Mouse (Mus musculus) midbrain, embryonic 15.5 days (tissue): ENCODE measurements around the gene Ctnnbl1. TPM values are rescaled to one million over a fixed set of nuclear protein-coding genes. Genes with fewer than 3 reads are reported as not detected.
A peak's percentile ranks its signal among the peaks of the same experiment; 100 is the strongest.

Experiments used
- ATAC-seq: fragments of 200-750 bp; cut with Nextera tagmentation; replicated peaks from 2 replicates; pipeline ENCODE4 v1.8.0; 2017; ENCODE audit warnings: moderate TSS enrichment
- H3K27ac ChIP-seq: fragments of 300-500 bp; sonication (generic); 2 replicates; pipeline ENCODE4 v1.5.1; 2015; ENCODE audit warnings: mild to moderate bottlenecking, inconsistent platforms
- H3K27me3 ChIP-seq: fragments of 300-500 bp; sonication (generic); replicated peaks from 2 replicates; pipeline ENCODE4 v1.6.1; 2015; ENCODE audit warnings: inconsistent platforms
- H3K36me3 ChIP-seq: fragments of 300-500 bp; sonication (generic); replicated peaks from 2 replicates; pipeline ENCODE4 v1.6.1; 2015; ENCODE audit warnings: inconsistent platforms
- H3K4me1 ChIP-seq: fragments of 300-500 bp; sonication (generic); 2 replicates; pipeline ENCODE4 v1.6.1; 2015; ENCODE audit warnings: inconsistent platforms
- H3K4me2 ChIP-seq: fragments of 300-500 bp; sonication (generic); 2 replicates; pipeline ENCODE4 v1.6.1; 2015; ENCODE audit warnings: inconsistent platforms, mild to moderate bottlenecking, moderate library complexity
- H3K4me3 ChIP-seq: fragments of 300-500 bp; sonication (generic); 2 replicates; pipeline ENCODE4 v1.5.1; 2015; ENCODE audit warnings: mild to moderate bottlenecking, inconsistent platforms
- H3K9ac ChIP-seq: fragments of 300-500 bp; sonication (generic); 2 replicates; pipeline ENCODE4 v1.6.1; 2015; ENCODE audit warnings: mild to moderate bottlenecking, inconsistent platforms
- H3K9me3 ChIP-seq: fragments of 300-500 bp; sonication (generic); 2 replicates; pipeline ENCODE4 v1.6.1; 2016; ENCODE audit warnings: inconsistent platforms
- WGBS: fragments of 180-500 bp; shearing (Covaris S2); methylation state at CpG from one replicate; pipeline ENCODE4 v1.1.7; 2015; ENCODE audit warnings: mixed read lengths; 5-methylcytosine and 5-hydroxymethylcytosine counted together
- polyA plus RNA-seq: library from polyadenylated mRNA; unstranded; fragments of >200 nt; fragmentation: Nextera tagmentation; extraction: Ambion mirVana; gene quantifications from 2 replicates; pipeline ENCODE4 v1.2.1, GENCODE M21; 2015

The Ctnnbl1 gene
- polyA plus RNA-seq, 1 experiment from 2014 or later: 68.0 TPM

DNA sequence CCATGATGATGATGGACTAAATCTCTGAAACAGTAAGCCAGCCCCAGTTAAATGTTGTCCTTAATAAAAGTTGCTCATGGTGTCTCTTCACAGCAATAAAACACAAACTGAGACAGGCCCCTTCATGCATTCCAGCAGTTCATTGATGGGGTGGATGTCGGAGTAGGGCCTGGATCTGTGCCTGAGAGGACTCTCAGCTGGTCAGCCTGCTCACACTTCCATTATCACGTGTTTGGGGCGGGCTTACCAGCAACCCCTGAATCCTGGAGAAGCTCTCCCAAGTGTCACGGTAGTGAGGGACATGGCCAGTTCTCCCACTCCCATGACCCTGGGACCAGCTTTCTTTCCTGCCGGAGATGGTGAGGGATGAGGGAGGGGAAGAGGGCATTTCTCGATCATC is 24.5 kb upstream of the Ctnnbl1 start:
- H3K36me3 ChIP-seq: no peaks in the 10 kb centered on the region
- H3K9ac ChIP-seq: no peak overlapping the region
- H3K9me3 ChIP-seq: no peaks in the 10 kb centered on the region
- no peak overlapping the region for H3K4me3 ChIP-seq
- 79% methylated on average over 6 of the region's 6 CpGs for WGBS
- H3K4me2 ChIP-seq: no peak overlapping the region
- ATAC-seq: no peak
- H3K4me1 ChIP-seq: peaks cover 20% of the 10 kb centered on the region
- H3K27ac ChIP-seq: no peak overlapping the region
- H3K27me3 ChIP-seq: no peaks in the 10 kb centered on the region

DNA sequence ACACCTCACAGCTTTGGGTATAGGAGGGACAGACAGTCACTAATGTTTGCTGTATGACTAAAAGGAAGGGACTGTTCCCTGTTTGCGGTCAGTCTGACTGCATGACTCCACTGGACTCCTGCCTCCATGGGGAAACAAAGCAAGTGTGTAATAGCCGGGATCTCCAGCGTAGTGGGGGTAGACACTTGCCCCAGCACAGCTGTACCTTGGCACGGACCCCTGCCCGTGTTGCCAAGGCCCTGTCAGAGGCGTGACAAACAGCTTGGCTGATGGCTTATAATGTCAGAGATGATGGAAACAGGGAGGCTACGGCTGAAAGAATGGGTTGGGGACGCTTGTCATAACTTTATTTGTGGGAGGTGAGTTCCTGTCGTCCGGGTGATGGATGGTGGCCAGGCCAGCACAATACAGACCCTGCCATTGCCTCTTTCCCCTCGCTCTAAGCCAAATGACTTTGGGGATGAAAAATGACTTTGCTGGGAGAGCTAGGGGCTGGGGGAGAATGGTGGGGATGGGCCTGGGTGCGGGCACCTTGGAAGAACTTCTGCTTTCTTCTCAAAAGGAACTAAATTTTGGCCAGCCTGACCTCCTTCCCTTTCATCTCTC is 21.5 kb upstream of the Ctnnbl1 start:
- Histone ChIP-seq H3K36me3 (no peaks in the 10 kb centered on the region), H3K9me3 (no peaks in the 10 kb centered on the region), H3K9ac (no peak overlapping the region), H3K4me1 (peaks cover 14% of the 10 kb centered on the region; the same call in 1 of the 2 replicates), H3K4me3 (no peak overlapping the region), H3K4me2 (no peak overlapping the region), H3K27me3 (no peaks in the 10 kb centered on the region), H3K27ac (no peak overlapping the region)
- WGBS: 54% methylated on average over 12 of the region's 12 CpGs
- ATAC-seq: no peak

DNA sequence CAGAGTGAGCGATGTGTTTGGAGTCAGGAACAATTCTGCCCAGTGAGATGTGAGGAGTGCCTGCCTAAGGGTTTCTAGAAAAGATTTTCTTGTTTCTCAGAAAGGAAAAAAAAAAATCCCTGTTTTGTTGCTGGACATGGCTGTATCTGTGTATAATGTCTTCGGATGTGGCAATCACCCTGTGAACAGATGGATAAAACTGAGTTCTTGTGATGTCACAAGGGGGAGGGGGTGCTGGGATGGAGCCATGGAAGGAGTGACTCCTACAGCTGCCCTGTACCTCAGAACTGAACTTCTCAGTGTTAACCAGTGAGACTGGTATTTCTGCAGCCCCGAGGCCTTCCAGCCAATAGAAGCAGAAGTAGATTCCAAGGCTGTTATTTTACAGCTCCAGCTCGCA is 18.8 kb upstream of the Ctnnbl1 start:
- Histone ChIP-seq H3K4me3 (no peak overlapping the region), H3K9me3 (no peaks in the 10 kb centered on the region), H3K27me3 (no peaks in the 10 kb centered on the region), H3K4me2 (no peak overlapping the region), H3K4me1 (peaks cover 14% of the 10 kb centered on the region; the same call in 1 of the 2 replicates), H3K27ac (no peak overlapping the region), H3K36me3 (no peaks in the 10 kb centered on the region), H3K9ac (no peak overlapping the region)
- ATAC-seq: no peak
- 50% methylated on average over 4 of the region's 4 CpGs for WGBS

DNA sequence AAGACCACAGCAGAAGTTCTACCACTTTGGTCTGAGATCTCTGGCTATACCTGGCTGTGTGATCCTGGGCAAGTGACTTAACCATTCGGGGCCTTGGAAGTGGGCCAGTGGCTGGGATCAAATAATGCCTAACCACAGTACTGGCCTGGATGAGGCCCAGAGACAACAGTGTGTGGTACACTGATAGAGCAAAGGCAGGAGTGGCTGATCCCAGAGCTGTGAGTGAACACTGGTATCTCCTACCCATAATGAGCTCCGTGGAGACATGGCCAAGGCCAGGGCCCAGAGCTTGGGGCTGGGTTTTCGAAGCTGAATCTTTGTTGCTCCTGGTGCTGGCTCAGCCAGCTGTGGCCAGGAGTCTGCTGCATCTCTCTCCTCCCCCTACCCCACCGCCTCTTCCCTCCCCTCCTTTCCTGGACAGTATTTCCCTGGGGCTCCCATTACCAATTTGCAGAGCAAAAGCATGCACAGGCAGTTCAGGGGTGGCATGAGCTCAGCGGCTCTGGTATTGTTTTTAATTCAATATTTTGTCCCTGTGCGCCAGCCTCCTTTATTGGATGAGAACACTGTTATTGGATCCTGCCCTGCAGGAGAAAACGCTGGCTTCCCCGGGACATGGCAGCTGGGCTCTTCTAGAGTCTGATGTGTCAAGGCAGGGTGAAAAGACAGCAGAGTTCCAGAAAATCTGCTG is 13.2 kb upstream of the Ctnnbl1 start:
- Histone ChIP-seq H3K4me2 (no peak overlapping the region), H3K36me3 (no peaks in the 10 kb centered on the region)

DNA sequence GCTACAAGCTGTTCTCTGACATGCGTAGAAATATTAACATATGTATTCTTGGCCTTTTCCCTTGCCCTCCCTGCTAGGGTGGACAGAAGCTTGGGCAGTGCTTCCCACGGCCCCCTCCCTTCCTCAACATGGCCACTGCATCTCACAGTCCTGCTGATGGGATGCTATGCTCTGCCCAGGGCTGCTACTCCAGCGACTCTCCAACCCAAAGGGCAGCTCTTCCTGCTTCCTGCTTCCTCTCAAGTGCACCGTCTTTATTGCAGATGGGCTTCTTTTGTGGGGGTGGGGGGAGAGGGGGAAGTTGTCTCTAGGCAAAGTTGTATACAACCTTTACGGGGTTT is 12.7 kb upstream of the Ctnnbl1 start:
- peak overlapping the region; percentile 70 for H3K27ac ChIP-seq
- H3K9me3 ChIP-seq: no peaks in the 10 kb centered on the region
- no peak overlapping the region for H3K4me2 ChIP-seq
- 48% methylated on average over 5 of the region's 5 CpGs for WGBS
- no peaks in the 10 kb centered on the region for H3K36me3 ChIP-seq
- ATAC-seq: no peak
- H3K9ac ChIP-seq: no peak overlapping the region
- peaks cover 13% of the 10 kb centered on the region for H3K4me1 ChIP-seq
- no peaks in the 10 kb centered on the region for H3K27me3 ChIP-seq
- no peak overlapping the region for H3K4me3 ChIP-seq

More for the DNA sequence above, 13.2 kb upstream of the Ctnnbl1 start:
- Histone ChIP-seq H3K27ac (peak overlapping the region; percentile 70), H3K4me3 (no peak overlapping the region), H3K27me3 (no peaks in the 10 kb centered on the region), H3K4me1 (peaks cover 13% of the 10 kb centered on the region), H3K9me3 (no peaks in the 10 kb centered on the region), H3K9ac (no peak overlapping the region)
- ATAC-seq: peak; percentile 60; the same call in 1 of the 2 replicates
- WGBS: 33% methylated on average over 8 of the region's 8 CpGs

DNA sequence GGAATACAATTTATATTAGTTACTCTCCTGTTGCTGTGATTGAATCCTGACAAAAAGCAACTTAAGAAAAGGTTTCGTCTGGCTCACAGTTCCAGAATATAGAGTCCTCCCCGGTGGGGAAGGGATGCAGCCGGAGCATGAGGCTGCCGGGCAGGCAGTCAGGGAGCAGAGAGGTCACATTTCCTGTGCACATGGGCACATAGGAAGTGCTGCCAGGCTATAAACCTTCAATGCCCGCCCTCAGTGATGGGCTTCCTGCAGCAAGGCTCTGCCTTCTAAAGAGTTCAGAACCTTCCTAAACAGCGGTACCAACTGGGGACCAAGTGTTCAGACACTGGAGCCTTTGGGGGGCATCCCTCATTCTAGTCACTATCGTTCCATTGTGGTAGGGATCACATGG is 7.4 kb downstream of the Ctnnbl1 start:
- ATAC-seq: no peak
- no peaks in the 10 kb centered on the region for H3K27me3 ChIP-seq
- no peaks in the 10 kb centered on the region for H3K9me3 ChIP-seq
- no peak overlapping the region for H3K4me3 ChIP-seq
- H3K36me3 ChIP-seq: no peaks in the 10 kb centered on the region
- H3K4me1 ChIP-seq: peaks cover 29% of the 10 kb centered on the region
- WGBS: 87% methylated on average over 7 of the region's 7 CpGs
- H3K9ac ChIP-seq: no peak overlapping the region
- H3K4me2 ChIP-seq: no peak overlapping the region
- H3K27ac ChIP-seq: no peak overlapping the region

DNA sequence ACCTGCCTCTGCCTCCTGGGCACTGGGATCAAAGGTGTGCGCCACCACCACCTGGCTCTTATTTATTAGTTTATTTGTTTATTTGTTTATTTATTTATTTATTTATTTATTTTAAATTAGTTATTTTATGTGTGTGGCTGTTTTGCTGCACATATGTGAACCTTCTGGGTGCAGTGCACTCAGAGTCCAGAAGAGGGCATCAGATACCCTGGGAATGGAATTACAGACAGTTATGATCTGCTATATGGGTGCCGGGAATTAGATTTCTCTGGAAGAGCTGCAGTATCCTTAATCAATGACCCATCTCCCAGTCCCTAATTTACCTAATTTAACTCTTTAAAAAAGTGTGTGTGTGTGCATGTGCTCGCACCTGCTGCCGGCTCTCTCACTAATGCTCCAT is 8.5 kb downstream of the Ctnnbl1 start:
- Histone ChIP-seq H3K4me2 (no peak overlapping the region), H3K9ac (no peak overlapping the region), H3K4me1 (peaks cover 35% of the 10 kb centered on the region), H3K27me3 (no peaks in the 10 kb centered on the region), H3K4me3 (no peak overlapping the region), H3K36me3 (no peaks in the 10 kb centered on the region), H3K9me3 (no peaks in the 10 kb centered on the region), H3K27ac (no peak overlapping the region)
- 99% methylated on average over 4 of the region's 4 CpGs for WGBS
- no peak for ATAC-seq

DNA sequence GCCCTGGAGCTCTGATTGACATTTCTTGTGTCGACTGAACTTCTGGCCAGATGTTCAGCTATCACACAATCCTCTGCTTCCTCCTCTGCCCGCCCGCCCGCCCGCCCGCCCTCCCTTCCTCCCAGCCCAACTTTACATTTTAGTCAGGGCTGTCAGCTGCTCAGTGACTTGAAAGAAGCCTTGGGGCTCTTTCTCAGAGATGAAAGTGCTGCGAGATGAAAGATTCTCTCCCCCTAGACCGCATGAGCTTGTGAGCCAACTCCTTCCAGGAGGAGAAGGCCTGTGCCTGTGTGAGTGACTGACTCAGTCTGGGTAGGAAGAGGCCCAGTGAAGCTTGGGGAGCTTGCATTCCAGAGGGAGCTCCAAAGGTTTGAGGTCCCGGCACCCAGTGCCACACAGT is 9.4 kb downstream of the Ctnnbl1 start:
- H3K27ac ChIP-seq: peak overlapping the region; percentile 68
- no peak overlapping the region for H3K4me3 ChIP-seq
- H3K4me2 ChIP-seq: no peak overlapping the region
- 47% methylated on average over 9 of the region's 9 CpGs for WGBS
- no peaks in the 10 kb centered on the region for H3K27me3 ChIP-seq
- no peaks in the 10 kb centered on the region for H3K9me3 ChIP-seq
- no peaks in the 10 kb centered on the region for H3K36me3 ChIP-seq
- no peak overlapping the region for H3K9ac ChIP-seq
- ATAC-seq: peak; percentile 74
- peaks cover 41% of the 10 kb centered on the region for H3K4me1 ChIP-seq

DNA sequence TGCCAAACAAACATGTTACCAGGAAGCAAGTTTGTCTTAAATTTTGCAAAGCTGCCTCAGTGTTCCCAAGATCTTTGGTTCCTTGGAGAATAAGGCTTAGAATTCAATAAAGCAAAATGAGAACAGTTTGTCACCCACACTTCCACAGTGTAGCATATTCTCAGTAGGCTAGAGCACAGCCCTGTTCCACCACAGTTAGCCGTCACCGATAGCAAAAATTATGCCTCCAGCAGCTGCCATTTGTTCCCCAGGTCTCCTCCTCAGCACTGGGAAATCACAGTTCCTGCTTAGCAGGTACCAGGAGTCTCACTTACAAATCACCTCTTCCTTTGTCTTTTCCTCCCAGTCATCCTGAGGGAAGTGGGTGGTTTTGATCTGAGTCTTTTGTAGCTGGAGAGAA is 10.8 kb downstream of the Ctnnbl1 start:
- H3K9me3 ChIP-seq: no peaks in the 10 kb centered on the region
- H3K27ac ChIP-seq: peak overlapping the region; percentile 68; the same call in 1 of the 2 replicates
- H3K36me3 ChIP-seq: no peaks in the 10 kb centered on the region
- no peak overlapping the region for H3K4me3 ChIP-seq
- no peak overlapping the region for H3K4me2 ChIP-seq
- peaks cover 51% of the 10 kb centered on the region for H3K4me1 ChIP-seq
- 47% methylated on average over 2 of the region's 2 CpGs for WGBS
- H3K9ac ChIP-seq: no peak overlapping the region
- ATAC-seq: no peak
- no peaks in the 10 kb centered on the region for H3K27me3 ChIP-seq

DNA sequence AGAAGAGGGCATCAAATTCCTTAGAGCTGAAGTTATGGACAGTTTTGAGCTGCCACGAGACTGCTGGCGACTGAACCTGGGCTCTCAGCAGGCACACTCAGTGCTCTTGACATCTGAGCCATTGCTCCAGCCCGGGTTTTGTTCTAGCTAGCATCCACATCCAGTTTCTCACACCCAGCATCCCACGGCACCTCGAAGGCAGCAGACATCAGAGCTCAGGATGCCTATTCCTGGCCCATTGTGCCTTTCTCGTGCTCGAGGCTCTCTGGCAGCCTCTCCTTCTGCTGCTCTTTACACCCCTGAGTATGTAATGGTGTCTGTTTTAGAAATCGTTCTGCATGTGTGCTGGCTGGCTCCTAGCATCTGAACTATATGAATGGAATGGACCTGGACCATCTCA is 13.3 kb downstream of the Ctnnbl1 start:
- Histone ChIP-seq H3K4me3 (no peak overlapping the region), H3K27me3 (no peaks in the 10 kb centered on the region), H3K9me3 (no peaks in the 10 kb centered on the region), H3K4me2 (no peak overlapping the region), H3K36me3 (no peaks in the 10 kb centered on the region), H3K4me1 (peaks cover 65% of the 10 kb centered on the region), H3K27ac (peak overlapping the region; percentile 87), H3K9ac (no peak overlapping the region)
- no peak for ATAC-seq
- 71% methylated on average over 8 of the region's 8 CpGs for WGBS

DNA sequence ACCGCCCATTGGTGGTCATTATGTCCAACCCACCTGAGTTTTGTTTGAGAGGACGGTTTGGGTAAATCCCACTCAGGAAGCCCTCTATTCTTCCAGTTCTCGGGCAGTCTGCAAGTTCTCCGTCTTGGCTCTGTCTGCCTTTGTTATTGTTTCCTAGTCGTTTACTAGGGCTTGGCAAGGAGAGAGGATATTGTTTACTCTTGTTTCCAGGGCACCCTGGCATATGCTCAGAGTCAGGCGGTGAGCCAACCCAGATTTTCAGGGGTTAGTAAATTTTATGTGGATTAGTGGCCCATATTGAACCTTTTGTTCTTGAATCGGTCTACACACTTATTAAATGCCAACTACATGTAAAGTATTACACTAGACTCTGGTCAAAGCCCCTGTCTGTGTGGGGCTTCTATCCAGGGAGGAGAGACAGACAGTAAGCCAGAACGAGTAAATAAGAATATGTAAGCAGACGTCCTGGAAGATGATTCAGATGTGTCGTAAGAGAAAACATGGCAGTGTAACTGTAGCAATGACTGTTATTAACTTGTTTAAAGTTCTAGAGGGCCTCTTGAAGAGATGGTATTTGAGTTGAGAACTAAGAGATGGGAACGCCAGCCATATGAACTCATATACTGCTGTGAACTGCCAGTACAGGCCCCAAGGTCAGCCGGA is 13.9 kb downstream of the Ctnnbl1 start:
- peaks cover 69% of the 10 kb centered on the region for H3K4me1 ChIP-seq
- WGBS: 66% methylated on average over 12 of the region's 12 CpGs
- H3K4me2 ChIP-seq: peak overlapping the region; percentile 36; the same call in 1 of the 2 replicates
- H3K9ac ChIP-seq: no peak overlapping the region
- peak overlapping the region; percentile 87 for H3K27ac ChIP-seq
- no peaks in the 10 kb centered on the region for H3K9me3 ChIP-seq
- no peak for ATAC-seq
- H3K4me3 ChIP-seq: no peak overlapping the region
- H3K27me3 ChIP-seq: no peaks in the 10 kb centered on the region
- H3K36me3 ChIP-seq: no peaks in the 10 kb centered on the region

DNA sequence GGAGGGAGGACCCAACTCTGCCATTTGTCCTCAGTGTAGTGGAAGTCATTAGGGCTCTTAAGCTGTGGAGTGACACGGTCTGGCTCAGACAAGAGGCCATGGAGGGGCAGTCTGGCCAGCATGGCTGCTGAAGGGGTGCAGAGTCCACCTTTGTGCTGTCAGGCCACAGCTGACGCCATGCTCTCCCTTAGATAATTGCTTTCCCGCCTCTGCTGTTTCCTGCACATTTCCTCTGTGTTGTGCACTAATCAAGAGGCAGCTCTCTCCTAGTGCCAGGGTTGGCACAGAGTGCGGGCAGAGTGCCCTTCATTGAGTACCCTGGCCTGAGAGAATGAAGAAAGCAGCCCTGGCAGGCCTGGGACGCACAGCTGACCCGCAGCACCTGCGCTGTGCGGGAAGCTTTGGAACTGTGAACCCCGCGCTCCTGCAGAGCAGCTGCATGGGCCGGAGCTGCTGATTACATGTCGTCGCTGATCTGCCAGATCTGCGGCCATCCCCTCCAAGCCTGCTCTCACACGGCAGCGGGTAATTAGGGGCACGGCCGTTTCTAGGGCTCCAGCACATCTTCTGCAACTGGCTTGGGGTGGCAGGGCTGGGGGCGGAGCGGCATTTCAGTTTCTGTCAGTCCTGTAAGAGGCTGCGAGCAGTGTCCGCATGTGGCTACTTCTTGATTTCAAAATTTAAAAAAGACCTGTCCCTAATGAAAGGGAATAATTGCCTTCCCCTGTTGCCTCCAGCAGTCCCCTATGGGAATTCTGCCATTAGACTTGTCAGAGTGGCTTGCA is 14.6 kb downstream of the Ctnnbl1 start:
- Histone ChIP-seq H3K27ac (peak overlapping the region; percentile 87), H3K4me1 (peaks cover 70% of the 10 kb centered on the region), H3K27me3 (no peaks in the 10 kb centered on the region), H3K9me3 (no peaks in the 10 kb centered on the region), H3K9ac (peak overlapping the region; percentile 26), H3K4me2 (peak overlapping the region; percentile 36), H3K36me3 (no peaks in the 10 kb centered on the region), H3K4me3 (no peak overlapping the region)
- WGBS: 21% methylated on average over 22 of the region's 22 CpGs
- ATAC-seq: peak; percentile 75
